Mouse (Mus musculus): ENCODE data around the gene Lhfpl1.

DNA sequence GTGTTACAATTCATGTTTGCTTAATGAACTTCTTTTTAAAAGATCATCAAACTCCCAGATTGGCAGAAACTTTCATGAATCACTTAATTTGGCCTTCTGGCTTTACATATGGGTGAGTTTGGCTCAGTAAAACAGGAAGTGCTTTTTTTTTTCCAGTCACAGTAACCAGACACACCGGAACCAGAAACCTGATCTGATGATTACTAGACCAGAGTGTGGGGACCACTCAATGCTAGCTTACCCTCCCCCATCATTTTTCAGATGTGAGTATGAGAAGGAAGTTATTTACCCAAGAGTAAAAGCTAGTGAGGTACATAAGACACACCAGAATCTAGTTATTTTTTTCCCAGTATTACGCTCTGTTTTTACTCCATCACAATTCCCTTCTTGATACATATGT lies 6.5 kb downstream of the Lhfpl1 start:
- no peak for TF ChIP-seq GATA1 (IDR thresholded peaks at IDR 0.05; ENCODE audit: borderline replicate concordance, low read length)
- no peak for TF ChIP-seq FLI1 (IDR thresholded peaks at IDR 0.05; ENCODE audit: low read length)
